ENCODE assay signal across 8 mouse cellular contexts in genomic region chr13:38290287-38290941, GRCm38 (mm10). TPM values are rescaled to one million over a fixed set of nuclear protein-coding genes. Genes with fewer than 3 reads are reported as not detected.
DNase-seq lines count a peak whose midpoint lies in the region; ATAC-seq and TF ChIP-seq lines count a peak whose summit lies in the region.

No protein-coding gene starts in this region.

- no peak for TF ChIP-seq POLR2A in testis, adult 2 months (IDR thresholded peaks at IDR 0.05; ENCODE audit: control insufficient read depth, low read depth, low read length)

- no peaks in the 10 kb centered on the region for H3K27me3 ChIP-seq in hindbrain, embryonic 14.5 days (ENCODE audit: control insufficient read depth, insufficient read depth, low read length)
- H3K27me3 ChIP-seq in testis, adult 2 months (ENCODE audit: control insufficient read depth, insufficient read depth, low read length): no peaks in the 10 kb centered on the region

- TF ChIP-seq CTCF in testis, adult 2 months (IDR thresholded peaks at IDR 0.05; ENCODE audit: control insufficient read depth, insufficient read depth, insufficient replicate concordance, low read depth, low read length): no peak

- no peaks in the 10 kb centered on the region for H3K9me3 ChIP-seq in hindbrain, embryonic 14.5 days (ENCODE audit: control insufficient read depth, low read length)

- no peak for ATAC-seq in hindbrain, embryonic 14.5 days (ENCODE audit: low FRiP score)
- ATAC-seq in frontal cortex, adult (ENCODE audit: low TSS enrichment): no peak

- H3K4me1 ChIP-seq in hindbrain, embryonic 14.5 days (replicated peaks; ENCODE audit: control insufficient read depth, insufficient read depth, low read length): no peaks in the 10 kb centered on the region; the same call in 1 of the 2 replicates
- H3K4me1 ChIP-seq in testis, adult 2 months (ENCODE audit: control insufficient read depth, insufficient read depth, low read length): peaks cover 4% of the 10 kb centered on the region

- no peak overlapping the region for H3K4me3 ChIP-seq in hindbrain, embryonic 14.5 days (replicated peaks; ENCODE audit: low read length)
- peak overlapping the region; percentile 17; the same call in 1 of the 2 replicates for H3K4me3 ChIP-seq in testis, adult 2 months (ENCODE audit: control insufficient read depth, low read depth, low read length)

- DNase-seq in urinary bladder, adult 18-20 months (ENCODE audit: low spot score in 2 of 2): peak; percentile 11 to 55
- no peak for DNase-seq in urinary bladder, postnatal 10 days (ENCODE audit: low spot score)
- DNase-seq in gastrocnemius, postnatal 10 days: peak; percentile 39
- DNase-seq in hindbrain, embryonic 14.5 days (ENCODE audit: low spot score): no peak
- peak; percentile 65 for DNase-seq in lung, postnatal 36 days
- DNase-seq in right cerebral cortex, postnatal 36 days (ENCODE audit: low spot score in 2 of 2): no peak

- H3K9ac ChIP-seq in hindbrain, embryonic 14.5 days: no peak overlapping the region

- 22% methylated on average over 15 of the region's 21 CpGs for WGBS in hindbrain, embryonic 14.5 days

- no peaks in the 10 kb centered on the region for H3K36me3 ChIP-seq in hindbrain, embryonic 14.5 days (replicated peaks; ENCODE audit: control insufficient read depth, insufficient read depth)
- H3K36me3 ChIP-seq in testis, adult 2 months (ENCODE audit: control insufficient read depth, insufficient read depth, low read length): no peaks in the 10 kb centered on the region

- H3K27ac ChIP-seq in hindbrain, embryonic 14.5 days: no peak overlapping the region
- H3K27ac ChIP-seq in testis, adult 2 months (ENCODE audit: control insufficient read depth, insufficient read depth, low read depth, low read length): no peak overlapping the region

- H3K4me2 ChIP-seq in hindbrain, embryonic 14.5 days (replicated peaks): peak overlapping the region; percentile 41

RNA-seq across cellular contexts. Expression of gene Bmp6, which starts 54.5 kb away (rescaled TPM):
- total RNA-seq in gastrocnemius, postnatal 10 days (2021): 1 to 10 TPM; 7.6 to 9.3 TPM
- polyA plus RNA-seq in hindbrain, embryonic 14.5 days (2014; fragmentation: Nextera tagmentation; extraction: Ambion mirVana): 7.4 and 8.9 TPM in 2 replicates
- 2.4 and 3.2 TPM in 2 replicates for polyA plus RNA-seq in testis, adult 2 months (2012; rRNA removed)

Comparison
In these comparisons a context has a peak if more than half of its experiments do, and no peak if none do; other contexts are left out.
1. DNase-seq: peak in urinary bladder, adult 18-20 months (2 of 2), gastrocnemius, postnatal 10 days (single experiment) and lung, postnatal 36 days (single experiment); none in urinary bladder, postnatal 10 days (single experiment), hindbrain, embryonic 14.5 days (single experiment) and right cerebral cortex, postnatal 36 days (0 of 2).